Mouse (Mus musculus) cortical plate, adult 2 months (tissue): ENCODE results near the gene Camk1d.

Experiments used
- CTCF ChIP-seq: fragments of 200-500 bp; IDR thresholded peaks from 2 replicates; pipeline ENCODE4 v1.5.1; 2011; ENCODE audit warnings: mild to moderate bottlenecking, control low read depth, low read length; ENCODE audit not compliant: insufficient read depth; ENCODE audit errors: extremely low read depth
- POLR2A ChIP-seq: fragments of 200-500 bp; IDR thresholded peaks from 2 replicates; pipeline ENCODE4 v1.6.1; 2011; ENCODE audit warnings: mild to moderate bottlenecking, low read length, control low read depth; ENCODE audit not compliant: insufficient read depth; ENCODE audit errors: extremely low read depth

GRCm38 (mm10) chr2:5670146-5670545, 44.2 kb downstream of the Camk1d start:
- TF ChIP-seq CTCF (no peak), POLR2A (no peak)
